Mouse (Mus musculus): ENCODE data around the gene Zbtb7b. TPM values are rescaled to one million over a fixed set of nuclear protein-coding genes. Genes with fewer than 3 reads are reported as not detected.
"Not testable (repeated sequence)": the region's sequence is repeated elsewhere in the genome, so short reads cannot be mapped to it uniquely, and the experiment has no call there.

Zbtb7b gene
- polyA plus RNA-seq, 1 experiment from 2014 or later = 4.8 TPM

DNA sequence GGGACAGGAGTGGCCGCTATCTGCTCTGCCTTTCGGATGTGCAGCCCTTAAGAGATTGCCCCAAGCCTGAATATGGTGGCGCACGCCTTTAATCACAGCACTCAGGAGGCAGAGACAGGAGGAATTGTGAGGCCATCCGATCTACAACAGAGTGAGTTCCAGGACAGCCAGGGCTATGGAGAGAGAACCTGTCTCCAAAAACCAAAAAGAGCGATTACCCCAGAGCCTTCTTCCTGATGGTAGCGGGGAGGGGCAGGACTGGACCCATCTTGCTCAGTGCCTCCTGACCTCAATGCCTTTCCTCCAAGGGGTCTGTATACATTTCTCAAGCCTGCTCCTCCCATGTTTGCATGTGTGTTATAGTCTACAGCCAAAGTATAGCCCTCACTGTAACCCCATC lies 34.4 kb upstream of the Zbtb7b start:
- WGBS = 90% methylated on average over 7 of the region's 7 CpGs
- not testable (repeated sequence) for H3K27me3 ChIP-seq (ENCODE audit: control insufficient read depth, insufficient read depth, low read depth, low read length); H3K9ac ChIP-seq (ENCODE audit: low read length); H3K9me3 ChIP-seq (ENCODE audit: control insufficient read depth, low read length); H3K27ac ChIP-seq (ENCODE audit: low read length); H3K4me1 ChIP-seq (replicated peaks; ENCODE audit: control insufficient read depth, insufficient read depth, low read length); H3K4me3 ChIP-seq (ENCODE audit: low read length); H3K4me2 ChIP-seq (ENCODE audit: low read depth, low read length); ATAC-seq (ENCODE audit: low read depth)
- H3K36me3 ChIP-seq (ENCODE audit: control insufficient read depth, insufficient read depth, low read length) = peaks cover 40% of the 10 kb centered on the region

DNA sequence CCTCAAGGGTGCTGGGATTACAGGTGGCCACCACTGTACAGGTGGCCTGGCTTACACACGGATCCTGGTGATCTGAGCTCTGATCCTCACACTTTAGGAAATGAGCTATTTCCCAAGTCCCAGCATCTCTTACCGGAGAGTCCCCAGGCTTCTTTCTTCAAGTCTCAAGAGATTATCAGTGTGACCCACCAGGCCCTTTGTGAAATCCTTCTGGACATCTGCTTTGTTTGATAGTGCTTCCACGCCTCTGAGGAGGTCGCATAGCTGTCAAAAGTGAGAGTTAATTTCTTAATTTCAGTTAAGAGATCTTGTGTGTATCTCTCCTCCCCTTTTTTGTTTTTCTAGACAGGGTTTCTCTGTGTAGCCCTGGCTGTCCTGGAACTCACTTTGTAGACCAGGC lies 31.3 kb upstream of the Zbtb7b start:
- Histone ChIP-seq H3K4me1 (replicated peaks; ENCODE audit: control insufficient read depth, insufficient read depth, low read length) (peaks cover 13% of the 10 kb centered on the region), H3K9me3 (ENCODE audit: control insufficient read depth, low read length) (no peaks in the 10 kb centered on the region), H3K36me3 (ENCODE audit: control insufficient read depth, insufficient read depth, low read length) (peaks cover 30% of the 10 kb centered on the region), H3K27ac (ENCODE audit: low read length) (no peak overlapping the region), H3K4me3 (ENCODE audit: low read length) (no peak overlapping the region), H3K27me3 (ENCODE audit: control insufficient read depth, insufficient read depth, low read depth, low read length) (no peaks in the 10 kb centered on the region), H3K9ac (ENCODE audit: low read length) (no peak overlapping the region), H3K4me2 (ENCODE audit: low read depth, low read length) (no peak overlapping the region)
- ATAC-seq (ENCODE audit: low read depth) = no peak
- WGBS = 91% methylated on average over 4 of the region's 4 CpGs

DNA sequence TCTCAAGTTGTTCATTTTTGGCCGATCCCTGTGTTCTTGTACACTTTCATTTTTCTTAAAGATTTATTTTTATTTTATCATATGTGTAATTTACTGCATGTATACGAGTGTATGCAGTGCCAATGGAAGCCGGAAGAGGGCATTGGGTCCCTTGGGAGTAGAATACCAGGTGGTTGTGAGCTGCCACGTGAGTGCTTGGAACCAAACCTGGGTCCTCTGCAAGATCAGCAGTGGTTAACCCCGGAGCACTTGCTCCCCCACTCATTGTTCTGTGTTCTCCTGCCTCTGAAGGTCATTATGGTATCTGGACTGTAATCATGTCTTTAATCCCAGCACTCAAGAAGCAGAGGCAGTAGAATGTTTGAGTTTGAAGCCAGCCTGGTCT lies 30.6 kb upstream of the Zbtb7b start:
- Histone ChIP-seq H3K27ac (ENCODE audit: low read length) (no peak overlapping the region), H3K9ac (ENCODE audit: low read length) (no peak overlapping the region), H3K36me3 (ENCODE audit: control insufficient read depth, insufficient read depth, low read length) (peaks cover 30% of the 10 kb centered on the region), H3K4me2 (ENCODE audit: low read depth, low read length) (no peak overlapping the region), H3K9me3 (ENCODE audit: control insufficient read depth, low read length) (no peaks in the 10 kb centered on the region), H3K4me1 (replicated peaks; ENCODE audit: control insufficient read depth, insufficient read depth, low read length) (peaks cover 19% of the 10 kb centered on the region), H3K27me3 (ENCODE audit: control insufficient read depth, insufficient read depth, low read depth, low read length) (no peaks in the 10 kb centered on the region), H3K4me3 (ENCODE audit: low read length) (no peak overlapping the region)
- ATAC-seq (ENCODE audit: low read depth) = no peak
- 83% methylated on average over 5 of the region's 5 CpGs for WGBS

DNA sequence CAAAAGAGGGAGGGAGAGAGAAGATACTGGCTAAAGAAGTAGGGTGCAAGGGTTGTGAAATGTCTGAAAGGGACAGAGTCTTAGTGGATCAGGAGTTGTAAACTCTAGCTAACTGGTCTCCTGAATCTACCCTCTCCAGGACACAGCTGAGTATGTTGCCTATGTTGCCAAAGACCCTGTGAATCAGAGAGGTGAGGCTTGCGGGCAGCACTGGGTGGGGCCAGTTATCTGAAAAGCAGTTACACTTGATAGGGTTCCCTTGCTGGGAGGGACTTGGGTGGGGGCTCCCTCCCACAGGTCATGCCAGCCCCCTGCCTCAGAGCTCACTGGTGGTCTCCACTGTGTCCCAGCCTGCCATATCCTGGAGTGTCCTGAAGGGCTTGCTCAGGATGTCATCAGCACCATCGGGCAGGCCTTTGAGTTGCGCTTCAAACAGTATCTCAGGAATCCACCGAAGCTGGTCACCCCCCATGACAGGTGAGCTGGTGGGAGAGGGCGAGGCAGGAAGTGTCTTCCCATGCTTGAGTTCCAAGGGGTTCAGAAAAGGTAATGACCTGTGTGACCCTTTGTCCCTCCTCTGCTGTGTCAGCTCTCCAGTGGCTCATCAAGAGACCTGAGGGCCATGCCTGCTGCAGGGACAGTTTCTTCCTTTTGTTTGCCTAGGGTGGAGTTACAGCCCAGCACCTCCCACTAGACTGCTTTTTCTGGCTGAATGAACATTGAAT lies 30.0 kb upstream of the Zbtb7b start:
- 88% methylated on average over 5 of the region's 5 CpGs for WGBS
- H3K9ac ChIP-seq (ENCODE audit: low read length) = no peak overlapping the region
- peaks cover 22% of the 10 kb centered on the region for H3K4me1 ChIP-seq (replicated peaks; ENCODE audit: control insufficient read depth, insufficient read depth, low read length)
- H3K36me3 ChIP-seq (ENCODE audit: control insufficient read depth, insufficient read depth, low read length) = peaks cover 30% of the 10 kb centered on the region
- H3K4me2 ChIP-seq (ENCODE audit: low read depth, low read length) = no peak overlapping the region
- no peak for ATAC-seq (ENCODE audit: low read depth)
- no peak overlapping the region for H3K27ac ChIP-seq (ENCODE audit: low read length)
- no peak overlapping the region for H3K4me3 ChIP-seq (ENCODE audit: low read length)
- H3K27me3 ChIP-seq (ENCODE audit: control insufficient read depth, insufficient read depth, low read depth, low read length) = no peaks in the 10 kb centered on the region
- H3K9me3 ChIP-seq (ENCODE audit: control insufficient read depth, low read length) = no peaks in the 10 kb centered on the region

DNA sequence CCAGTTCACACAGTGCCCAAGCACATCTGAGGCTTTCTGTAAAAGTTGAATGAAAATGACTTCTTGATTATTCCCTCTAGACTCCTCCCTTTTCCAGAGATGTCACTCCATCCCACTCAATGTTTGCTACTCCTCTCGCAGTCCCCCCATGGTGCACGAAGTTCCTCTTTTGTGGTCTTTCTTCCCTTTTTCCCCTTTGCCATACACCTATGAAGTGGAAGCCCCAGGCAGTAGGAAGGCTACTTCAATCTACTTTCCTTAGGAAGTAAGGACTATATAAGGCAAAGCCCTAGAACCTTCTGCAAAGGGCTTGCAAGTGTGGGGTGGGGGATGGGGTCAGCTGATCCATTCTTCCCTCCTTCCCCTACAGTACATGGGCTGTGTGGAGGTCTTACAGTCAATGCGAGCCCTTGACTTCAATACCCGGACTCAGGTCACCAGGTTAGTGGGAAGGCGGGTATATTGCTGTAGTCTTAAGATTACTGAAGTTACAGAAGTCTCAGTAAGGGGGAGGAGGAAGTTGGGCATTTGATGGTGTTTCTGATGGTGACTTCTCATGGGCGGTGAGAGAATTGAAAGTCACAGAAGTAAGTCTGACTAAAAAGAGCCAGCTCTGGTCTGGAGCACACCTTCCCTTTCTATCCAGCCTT lies 28.1 kb upstream of the Zbtb7b start:
- H3K4me1 ChIP-seq (replicated peaks; ENCODE audit: control insufficient read depth, insufficient read depth, low read length) = peaks cover 22% of the 10 kb centered on the region
- no peaks in the 10 kb centered on the region for H3K27me3 ChIP-seq (ENCODE audit: control insufficient read depth, insufficient read depth, low read depth, low read length)
- ATAC-seq (ENCODE audit: low read depth) = no peak
- peak overlapping the region; percentile 94 for H3K4me2 ChIP-seq (ENCODE audit: low read depth, low read length)
- peak overlapping the region; percentile 78 for H3K4me3 ChIP-seq (ENCODE audit: low read length)
- H3K9me3 ChIP-seq (ENCODE audit: control insufficient read depth, low read length) = no peaks in the 10 kb centered on the region
- no peak overlapping the region for H3K27ac ChIP-seq (ENCODE audit: low read length)
- peaks cover 30% of the 10 kb centered on the region for H3K36me3 ChIP-seq (ENCODE audit: control insufficient read depth, insufficient read depth, low read length)
- 64% methylated on average over 6 of the region's 6 CpGs for WGBS
- H3K9ac ChIP-seq (ENCODE audit: low read length) = peak overlapping the region; percentile 81

DNA sequence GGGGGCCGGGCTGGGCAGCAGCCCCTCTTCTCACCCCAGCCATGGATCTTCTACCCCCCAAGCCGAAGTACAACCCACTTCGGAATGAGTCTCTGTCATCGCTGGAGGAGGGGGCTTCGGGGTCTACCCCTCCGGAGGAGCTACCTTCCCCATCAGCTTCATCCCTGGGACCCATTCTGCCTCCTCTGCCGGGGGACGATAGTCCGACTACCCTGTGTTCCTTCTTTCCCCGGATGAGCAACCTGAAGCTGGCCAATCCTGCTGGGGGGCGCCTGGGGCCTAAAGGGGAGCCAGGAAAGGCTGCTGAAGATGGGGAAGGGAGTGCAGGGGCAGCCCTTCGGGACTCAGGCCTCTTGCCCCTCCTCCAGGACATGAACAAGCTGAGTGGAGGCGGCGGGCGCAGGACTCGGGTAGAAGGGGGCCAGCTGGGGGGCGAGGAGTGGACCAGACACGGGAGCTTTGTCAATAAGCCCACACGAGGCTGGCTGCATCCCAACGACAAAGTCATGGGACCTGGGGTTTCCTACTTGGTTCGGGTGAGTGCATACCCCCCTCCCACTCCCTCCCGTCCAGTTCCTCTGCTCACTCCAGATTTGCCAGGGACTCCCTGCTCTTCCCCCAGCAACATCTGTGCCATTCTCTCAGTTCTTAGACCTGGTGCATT lies 27.4 kb upstream of the Zbtb7b start:
- no peak for ATAC-seq (ENCODE audit: low read depth)
- Histone ChIP-seq H3K27me3 (ENCODE audit: control insufficient read depth, insufficient read depth, low read depth, low read length) (no peaks in the 10 kb centered on the region), H3K4me2 (ENCODE audit: low read depth, low read length) (peak overlapping the region; percentile 94), H3K27ac (ENCODE audit: low read length) (peak overlapping the region; percentile 99), H3K9ac (ENCODE audit: low read length) (peak overlapping the region; percentile 81), H3K4me1 (replicated peaks; ENCODE audit: control insufficient read depth, insufficient read depth, low read length) (peaks cover 26% of the 10 kb centered on the region), H3K4me3 (ENCODE audit: low read length) (peak overlapping the region; percentile 78), H3K36me3 (ENCODE audit: control insufficient read depth, insufficient read depth, low read length) (peaks cover 23% of the 10 kb centered on the region; the same call in 1 of the 2 replicates), H3K9me3 (ENCODE audit: control insufficient read depth, low read length) (no peaks in the 10 kb centered on the region)
- WGBS = 7% methylated on average over 19 of the region's 22 CpGs

DNA sequence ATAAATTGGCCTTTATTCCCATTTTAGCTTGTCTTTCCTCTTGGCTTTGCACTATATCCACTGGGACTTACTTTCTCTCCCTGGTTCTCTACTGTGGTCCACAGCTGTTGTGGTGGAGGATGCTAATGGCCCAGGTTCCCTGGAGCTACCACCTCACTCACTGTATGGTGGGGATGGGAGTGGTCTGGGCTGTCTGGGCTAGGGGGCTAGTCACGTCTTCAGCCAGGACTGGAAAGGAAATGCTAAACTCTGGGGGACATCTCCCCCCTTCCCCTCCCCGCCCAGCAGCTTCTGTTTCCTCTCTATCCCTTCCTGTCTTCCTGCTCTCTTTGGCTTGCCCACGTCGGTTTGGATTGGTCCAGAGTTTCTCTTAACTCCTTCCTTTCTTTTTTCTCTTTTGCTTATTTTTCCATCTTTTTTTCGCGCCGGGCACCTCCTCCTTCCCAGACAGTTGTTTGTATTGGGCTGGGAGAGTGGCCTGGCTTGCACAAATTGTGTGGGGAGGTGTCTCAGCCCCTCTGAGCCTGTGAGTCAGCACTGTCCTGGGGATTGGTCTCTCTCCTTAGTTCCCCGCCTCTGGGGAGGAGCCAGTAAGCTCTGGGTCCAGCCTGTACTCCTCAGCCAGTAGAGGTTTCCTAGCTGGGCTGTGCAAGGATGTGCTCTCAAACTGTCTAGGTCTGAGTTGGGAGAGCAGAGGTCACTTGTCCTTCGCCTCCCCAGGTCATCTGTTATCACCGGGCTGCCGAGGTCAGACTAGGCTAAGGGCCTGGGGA lies 26.6 kb upstream of the Zbtb7b start:
- no peaks in the 10 kb centered on the region for H3K9me3 ChIP-seq (ENCODE audit: control insufficient read depth, low read length)
- no peaks in the 10 kb centered on the region for H3K27me3 ChIP-seq (ENCODE audit: control insufficient read depth, insufficient read depth, low read depth, low read length)
- H3K36me3 ChIP-seq (ENCODE audit: control insufficient read depth, insufficient read depth, low read length) = peaks cover 20% of the 10 kb centered on the region
- ATAC-seq (ENCODE audit: low read depth) = peak; percentile 80
- peak overlapping the region; percentile 94 for H3K4me2 ChIP-seq (ENCODE audit: low read depth, low read length)
- peak overlapping the region; percentile 81 for H3K9ac ChIP-seq (ENCODE audit: low read length)
- WGBS = 4% methylated on average over 11 of the region's 11 CpGs
- peak overlapping the region; percentile 78 for H3K4me3 ChIP-seq (ENCODE audit: low read length)
- H3K4me1 ChIP-seq (replicated peaks; ENCODE audit: control insufficient read depth, insufficient read depth, low read length) = peaks cover 32% of the 10 kb centered on the region
- H3K27ac ChIP-seq (ENCODE audit: low read length) = peak overlapping the region; percentile 99

DNA sequence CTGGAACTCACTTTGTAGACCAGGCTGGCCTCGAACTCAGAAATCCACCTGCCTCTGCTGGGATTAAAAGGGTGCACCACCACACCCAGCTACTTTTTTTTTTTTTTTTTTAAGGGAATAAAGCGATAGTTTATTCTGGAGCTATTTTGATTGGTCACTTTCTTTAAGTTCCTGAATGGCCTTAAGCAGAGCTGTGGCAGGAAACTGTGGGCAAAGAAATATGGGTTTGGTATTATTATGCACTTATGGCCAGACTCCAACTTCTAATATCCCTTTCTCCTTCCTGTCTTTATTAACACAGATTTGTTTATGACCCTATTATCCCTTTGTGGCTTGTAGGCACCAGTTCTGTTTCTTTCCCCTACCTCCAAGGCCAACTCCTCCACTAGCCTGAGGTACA lies 25.8 kb upstream of the Zbtb7b start:
- Histone ChIP-seq H3K36me3 (ENCODE audit: control insufficient read depth, insufficient read depth, low read length) (peaks cover 24% of the 10 kb centered on the region), H3K9ac (ENCODE audit: low read length) (peak overlapping the region; percentile 39), H3K9me3 (ENCODE audit: control insufficient read depth, low read length) (no peaks in the 10 kb centered on the region), H3K27me3 (ENCODE audit: control insufficient read depth, insufficient read depth, low read depth, low read length) (no peaks in the 10 kb centered on the region), H3K4me3 (ENCODE audit: low read length) (peak overlapping the region; percentile 78), H3K27ac (ENCODE audit: low read length) (peak overlapping the region; percentile 99), H3K4me2 (ENCODE audit: low read depth, low read length) (peak overlapping the region; percentile 94), H3K4me1 (replicated peaks; ENCODE audit: control insufficient read depth, insufficient read depth, low read length) (peaks cover 32% of the 10 kb centered on the region)
- WGBS = 24% methylated on average over 2 of the region's 2 CpGs
- ATAC-seq (ENCODE audit: low read depth) = no peak

DNA sequence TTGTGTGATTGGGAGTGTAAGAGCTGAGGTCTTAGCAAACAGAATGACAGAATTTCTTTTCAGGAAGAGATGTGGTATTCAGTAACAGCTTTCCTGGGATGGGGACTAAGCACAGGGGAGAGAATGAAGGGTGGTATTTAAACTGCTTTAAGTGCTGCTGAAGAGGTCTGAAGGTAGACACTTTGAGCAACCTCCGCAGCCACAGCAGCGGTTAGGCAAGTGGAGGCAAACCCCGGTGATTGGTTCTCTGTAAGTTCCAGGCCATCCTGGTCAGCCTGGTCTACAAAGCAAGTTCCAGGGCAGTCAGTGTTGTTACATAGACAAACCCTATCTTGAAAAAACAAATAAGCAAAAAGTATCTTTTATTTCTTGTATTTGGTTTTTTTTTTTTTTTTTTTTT lies 25.4 kb upstream of the Zbtb7b start:
- Histone ChIP-seq H3K36me3 (ENCODE audit: control insufficient read depth, insufficient read depth, low read length) (peaks cover 25% of the 10 kb centered on the region), H3K9me3 (ENCODE audit: control insufficient read depth, low read length) (no peaks in the 10 kb centered on the region), H3K4me3 (ENCODE audit: low read length) (peak overlapping the region; percentile 78), H3K4me2 (ENCODE audit: low read depth, low read length) (peak overlapping the region; percentile 94), H3K4me1 (replicated peaks; ENCODE audit: control insufficient read depth, insufficient read depth, low read length) (peaks cover 32% of the 10 kb centered on the region), H3K27ac (ENCODE audit: low read length) (peak overlapping the region; percentile 99), H3K27me3 (ENCODE audit: control insufficient read depth, insufficient read depth, low read depth, low read length) (no peaks in the 10 kb centered on the region), H3K9ac (ENCODE audit: low read length) (peak overlapping the region; percentile 84)
- ATAC-seq (ENCODE audit: low read depth) = no peak
- WGBS = 3% methylated on average over 3 of the region's 3 CpGs

Measured in lung, embryonic 16.5 days (tissue).